Mouse (Mus musculus) midbrain, embryonic 14.5 days (tissue): ENCODE measurements around the gene Ntn1. TPM values are rescaled to one million over a fixed set of nuclear protein-coding genes. Genes with fewer than 3 reads are reported as not detected.

Source experiments
- ATAC-seq: fragments of 200-750 bp; cut with Nextera tagmentation; 2 replicates; pipeline ENCODE4 v1.8.0; 2017; ENCODE audit warnings: moderate number of reproducible peaks, moderate library complexity; ENCODE audit not compliant: low FRiP score, low TSS enrichment
- DNase-seq: peaks from one replicate; pipeline ENCODE4 v3.0.0-alpha.2; 2015
- H3K27ac ChIP-seq: fragments of 300-500 bp; sonication (generic); replicated peaks from 2 replicates; pipeline ENCODE4 v1.5.1; 2014; ENCODE audit warnings: mild to moderate bottlenecking, low read depth, low read length, moderate library complexity
- H3K27me3 ChIP-seq: fragments of 300-500 bp; sonication (generic); 2 replicates; pipeline ENCODE4 v1.6.1; 2014; ENCODE audit warnings: low read length, control low read depth, mixed read lengths; ENCODE audit not compliant: control insufficient read depth, insufficient read depth
- H3K36me3 ChIP-seq: fragments of 300-500 bp; sonication (generic); 2 replicates; pipeline ENCODE4 v1.6.1; 2014; ENCODE audit warnings: low read length, control low read depth; ENCODE audit not compliant: control insufficient read depth, insufficient read depth
- H3K4me1 ChIP-seq: fragments of 300-500 bp; sonication (generic); 2 replicates; pipeline ENCODE4 v1.6.1; 2014; ENCODE audit warnings: mild to moderate bottlenecking, antibody characterized with exemption, low read length, control low read depth; ENCODE audit not compliant: control insufficient read depth, insufficient read depth
- H3K4me2 ChIP-seq: fragments of 300-500 bp; sonication (generic); 2 replicates; pipeline ENCODE4 v1.6.1; 2014; ENCODE audit warnings: mild to moderate bottlenecking, low read length, moderate library complexity
- H3K4me3 ChIP-seq: fragments of 300-500 bp; sonication (generic); replicated peaks from 2 replicates; pipeline ENCODE4 v1.5.1; 2014; ENCODE audit warnings: low read depth, low read length
- H3K9ac ChIP-seq: fragments of 300-500 bp; sonication (generic); replicated peaks from 2 replicates; pipeline ENCODE4 v1.6.1; 2014; ENCODE audit warnings: mild to moderate bottlenecking, low read length, moderate library complexity
- H3K9me3 ChIP-seq: fragments of 300-500 bp; sonication (generic); 2 replicates; pipeline ENCODE4 v1.6.1; 2016; ENCODE audit warnings: low read length, control low read depth, mixed read lengths; ENCODE audit not compliant: control insufficient read depth
- WGBS: fragments of 180-500 bp; shearing (Covaris S2); extraction: QIAGEN DNeasy Blood & Tissue Kit; methylation state at CpG from one replicate; pipeline ENCODE4 v1.1.7; 2014; 5-methylcytosine and 5-hydroxymethylcytosine counted together
- polyA plus RNA-seq: library from polyadenylated mRNA; unstranded; fragments of >200 nt; fragmentation: Nextera tagmentation; extraction: Ambion mirVana; gene quantifications from 2 replicates; pipeline ENCODE4 v1.2.1, GENCODE M21; 2014

The Ntn1 gene
- polyA plus RNA-seq, 1 experiment from 2014 or later: 8.4 TPM

GRCm38 (mm10) chr11:68195693-68196176 is 204.9 kb downstream of the Ntn1 start:
- no peak overlapping the region for H3K9ac ChIP-seq
- peaks cover 2% of the 10 kb centered on the region; the same call in 1 of the 2 replicates for H3K4me1 ChIP-seq
- 62% methylated on average over 10 of the region's 10 CpGs for WGBS
- DNase-seq (no peak), ATAC-seq (no peak)
- no peak overlapping the region for H3K27ac ChIP-seq
- H3K36me3 ChIP-seq: no peaks in the 10 kb centered on the region
- no peak overlapping the region for H3K4me2 ChIP-seq
- H3K27me3 ChIP-seq: no peaks in the 10 kb centered on the region
- H3K4me3 ChIP-seq: no peak overlapping the region
- no peaks in the 10 kb centered on the region for H3K9me3 ChIP-seq

- no peak overlapping the region for H3K9ac ChIP-seq
- no peak overlapping the region for H3K27ac ChIP-seq
- H3K4me3 ChIP-seq: no peak overlapping the region
- 65% methylated on average over 6 of the region's 6 CpGs for WGBS
- peaks cover 2% of the 10 kb centered on the region; the same call in 1 of the 2 replicates for H3K4me1 ChIP-seq
- no peaks in the 10 kb centered on the region for H3K27me3 ChIP-seq
- no peaks in the 10 kb centered on the region for H3K36me3 ChIP-seq
- no peak for ATAC-seq
- no peak for DNase-seq
- no peaks in the 10 kb centered on the region for H3K9me3 ChIP-seq
- H3K4me2 ChIP-seq: no peak overlapping the region
Observed at GRCm38 (mm10) chr11:68195168-68195567, 205.5 kb downstream of the Ntn1 start.

- Histone ChIP-seq H3K36me3 (no peaks in the 10 kb centered on the region), H3K4me3 (no peak overlapping the region), H3K27ac (no peak overlapping the region), H3K9me3 (no peaks in the 10 kb centered on the region), H3K4me2 (no peak overlapping the region), H3K4me1 (no peaks in the 10 kb centered on the region), H3K27me3 (no peaks in the 10 kb centered on the region), H3K9ac (no peak overlapping the region)
- WGBS: 89% methylated on average over 5 of the region's 5 CpGs
- ATAC-seq: no peak
- no peak for DNase-seq
Observed at GRCm38 (mm10) chr11:68190849-68191248, 209.8 kb downstream of the Ntn1 start.

- H3K27me3 ChIP-seq: no peaks in the 10 kb centered on the region
- no peaks in the 10 kb centered on the region for H3K36me3 ChIP-seq
- no peak overlapping the region for H3K27ac ChIP-seq
- WGBS: 77% methylated on average over 12 of the region's 12 CpGs
- no peak overlapping the region for H3K4me3 ChIP-seq
- no peaks in the 10 kb centered on the region for H3K4me1 ChIP-seq
- H3K4me2 ChIP-seq: no peak overlapping the region
- ATAC-seq (no peak), DNase-seq (no peak)
- H3K9ac ChIP-seq: no peak overlapping the region
- no peaks in the 10 kb centered on the region for H3K9me3 ChIP-seq
Observed at GRCm38 (mm10) chr11:68188695-68189201, 211.9 kb downstream of the Ntn1 start.

GRCm38 (mm10) chr11:68187242-68187641 is 213.4 kb downstream of the Ntn1 start:
- no peaks in the 10 kb centered on the region for H3K4me1 ChIP-seq
- WGBS: 72% methylated on average over 8 of the region's 8 CpGs
- no peaks in the 10 kb centered on the region for H3K27me3 ChIP-seq
- no peaks in the 10 kb centered on the region for H3K9me3 ChIP-seq
- no peaks in the 10 kb centered on the region for H3K36me3 ChIP-seq
- H3K9ac ChIP-seq: no peak overlapping the region
- no peak overlapping the region for H3K4me2 ChIP-seq
- H3K4me3 ChIP-seq: no peak overlapping the region
- no peak overlapping the region for H3K27ac ChIP-seq
- no peak for ATAC-seq
- no peak for DNase-seq

- no peak for ATAC-seq
- H3K36me3 ChIP-seq: no peaks in the 10 kb centered on the region
- no peaks in the 10 kb centered on the region for H3K9me3 ChIP-seq
- no peaks in the 10 kb centered on the region for H3K4me1 ChIP-seq
- WGBS: 89% methylated on average over 3 of the region's 3 CpGs
- no peaks in the 10 kb centered on the region for H3K27me3 ChIP-seq
- DNase-seq: no peak
- H3K9ac ChIP-seq: no peak overlapping the region
- H3K27ac ChIP-seq: no peak overlapping the region
- H3K4me3 ChIP-seq: no peak overlapping the region
- H3K4me2 ChIP-seq: no peak overlapping the region
Observed at GRCm38 (mm10) chr11:68185647-68186046, 215.0 kb downstream of the Ntn1 start.

- ATAC-seq (no peak), DNase-seq (no peak)
- Histone ChIP-seq H3K9ac (no peak overlapping the region), H3K4me3 (no peak overlapping the region), H3K27me3 (no peaks in the 10 kb centered on the region), H3K4me1 (no peaks in the 10 kb centered on the region), H3K36me3 (no peaks in the 10 kb centered on the region), H3K4me2 (no peak overlapping the region), H3K27ac (no peak overlapping the region), H3K9me3 (no peaks in the 10 kb centered on the region)
- 71% methylated on average over 7 of the region's 7 CpGs for WGBS
Observed at GRCm38 (mm10) chr11:68177415-68177814, 223.2 kb downstream of the Ntn1 start.

GRCm38 (mm10) chr11:68176550-68176949 is 224.1 kb downstream of the Ntn1 start:
- no peak for DNase-seq
- Histone ChIP-seq H3K27me3 (no peaks in the 10 kb centered on the region), H3K9me3 (no peaks in the 10 kb centered on the region), H3K4me2 (no peak overlapping the region), H3K9ac (no peak overlapping the region), H3K36me3 (no peaks in the 10 kb centered on the region), H3K4me1 (no peaks in the 10 kb centered on the region), H3K27ac (no peak overlapping the region), H3K4me3 (no peak overlapping the region)
- WGBS: 80% methylated on average over 4 of the region's 4 CpGs
- no peak for ATAC-seq

GRCm38 (mm10) chr11:68172648-68173045 is 228.0 kb downstream of the Ntn1 start:
- H3K36me3 ChIP-seq: no peaks in the 10 kb centered on the region
- no peaks in the 10 kb centered on the region for H3K4me1 ChIP-seq
- H3K27ac ChIP-seq: no peak overlapping the region
- no peaks in the 10 kb centered on the region for H3K9me3 ChIP-seq
- H3K4me3 ChIP-seq: no peak overlapping the region
- no peak overlapping the region for H3K9ac ChIP-seq
- ATAC-seq (no peak), DNase-seq (no peak)
- no peaks in the 10 kb centered on the region for H3K27me3 ChIP-seq
- no peak overlapping the region for H3K4me2 ChIP-seq
- 65% methylated on average over 4 of the region's 4 CpGs for WGBS
